Mouse (Mus musculus) testis, adult 2 months (tissue): ENCODE measurements around the gene Myb. TPM values are rescaled to one million over a fixed set of nuclear protein-coding genes. Genes with fewer than 3 reads are reported as not detected.

Experiments used
- H3K27ac ChIP-seq: fragments of 200-500 bp; 2 replicates; pipeline ENCODE4 v1.5.1; 2012; ENCODE audit warnings: low read depth, low read length; ENCODE audit not compliant: control insufficient read depth, insufficient read depth
- H3K27me3 ChIP-seq: fragments of 200-500 bp; 2 replicates; pipeline ENCODE4 v1.6.1; 2012; ENCODE audit warnings: mild to moderate bottlenecking, low read length, moderate library complexity; ENCODE audit not compliant: control insufficient read depth, insufficient read depth
- H3K36me3 ChIP-seq: fragments of 200-500 bp; 2 replicates; pipeline ENCODE4 v1.6.1; 2012; ENCODE audit warnings: mild to moderate bottlenecking, low read length; ENCODE audit not compliant: control insufficient read depth, insufficient read depth
- H3K4me1 ChIP-seq: fragments of 200-500 bp; 2 replicates; pipeline ENCODE4 v1.6.1; 2012; ENCODE audit warnings: low read length; ENCODE audit not compliant: control insufficient read depth, insufficient read depth
- H3K4me3 ChIP-seq: fragments of 200-500 bp; 2 replicates; pipeline ENCODE4 v1.5.1; 2012; ENCODE audit warnings: low read depth, mild to moderate bottlenecking, low read length, moderate library complexity, mixed read lengths; ENCODE audit not compliant: control insufficient read depth
- CTCF ChIP-seq: fragments of 200-500 bp; IDR thresholded peaks from 2 replicates; pipeline ENCODE4 v1.5.1; 2012; ENCODE audit warnings: low read depth, mild to moderate bottlenecking, inconsistent platforms, low read length, moderate library complexity; ENCODE audit not compliant: control insufficient read depth, insufficient read depth, insufficient replicate concordance
- POLR2A ChIP-seq: fragments of 200-500 bp; IDR thresholded peaks from 2 replicates; pipeline ENCODE4 v1.6.1; 2012; ENCODE audit warnings: low read depth, mild to moderate bottlenecking, inconsistent platforms, low read length, moderate library complexity; ENCODE audit not compliant: control insufficient read depth
- polyA plus RNA-seq: library from polyadenylated mRNA; depleted of rRNA; stranded (reverse); fragments of >200 nt; gene quantifications from 2 replicates; pipeline ENCODE4 v1.2.3, GENCODE M21; 2012

The Myb gene
- polyA plus RNA-seq, 1 experiment, result 0.19 TPM

GRCm38 (mm10) chr10:21158918-21159443, 1.8 kb downstream of the Myb start:
- TF ChIP-seq POLR2A (no peak), CTCF (no peak)
- no peak overlapping the region for H3K27ac ChIP-seq
- peak overlapping the region; percentile 33 for H3K4me3 ChIP-seq
- H3K36me3 ChIP-seq, result no peaks in the 10 kb centered on the region
- H3K4me1 ChIP-seq, result peaks cover 20% of the 10 kb centered on the region
- peaks cover 4% of the 10 kb centered on the region; the same call in 1 of the 2 replicates for H3K27me3 ChIP-seq

DNA sequence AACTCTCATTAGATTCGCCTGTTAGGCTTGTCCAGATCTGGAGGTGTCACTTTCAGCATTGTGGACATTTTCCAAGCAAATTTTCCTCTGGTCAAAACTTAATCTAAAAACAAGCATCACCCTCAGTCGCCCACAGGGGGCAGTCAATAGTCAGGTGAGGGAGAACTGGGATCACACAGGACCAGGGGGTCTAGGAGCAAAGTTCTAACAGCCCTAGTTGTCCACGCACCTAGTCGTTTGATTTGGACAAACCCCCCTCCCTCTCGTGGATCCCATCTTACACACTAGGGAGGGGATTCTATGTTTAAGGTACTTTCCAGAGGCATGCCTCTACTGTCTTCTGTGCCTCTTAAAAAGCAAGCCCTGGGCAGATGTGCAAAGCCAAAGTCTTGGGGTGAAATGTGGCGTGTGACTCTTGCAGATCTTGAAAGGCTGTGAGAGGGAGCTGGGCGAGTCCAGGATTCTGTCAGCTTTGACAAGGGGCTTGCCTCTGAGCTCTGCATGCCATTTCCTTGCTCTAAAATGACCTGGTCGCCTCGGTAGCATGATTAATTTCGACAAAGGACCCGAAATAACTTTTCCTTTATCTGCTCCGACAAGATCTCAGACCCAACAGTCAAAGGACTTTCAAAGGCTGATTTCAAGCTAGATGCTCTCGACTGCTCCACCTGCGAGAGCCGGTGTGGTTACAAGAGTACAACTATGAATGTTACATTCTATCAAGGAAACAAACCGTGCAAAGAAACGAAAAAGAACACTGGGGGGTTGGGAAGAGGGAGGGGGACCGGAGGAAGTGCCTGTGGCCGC, 2.5 kb downstream of the Myb start:
- peak; percentile 19; the same call in 1 of the 2 replicates for TF ChIP-seq CTCF
- TF ChIP-seq POLR2A, result no peak
- peaks cover 4% of the 10 kb centered on the region; the same call in 1 of the 2 replicates for H3K27me3 ChIP-seq
- H3K27ac ChIP-seq, result no peak overlapping the region

GRCm38 (mm10) chr10:21156953-21157499, 3.8 kb downstream of the Myb start:
- Histone ChIP-seq H3K4me1 (peaks cover 20% of the 10 kb centered on the region), H3K4me3 (no peak overlapping the region), H3K27ac (no peak overlapping the region), H3K36me3 (no peaks in the 10 kb centered on the region), H3K27me3 (peaks cover 4% of the 10 kb centered on the region; the same call in 1 of the 2 replicates)
- TF ChIP-seq POLR2A (no peak), CTCF (no peak)

More for the DNA sequence above, 2.5 kb downstream of the Myb start:
- H3K4me3 ChIP-seq, result no peak overlapping the region
- peaks cover 20% of the 10 kb centered on the region for H3K4me1 ChIP-seq
- H3K36me3 ChIP-seq, result no peaks in the 10 kb centered on the region

DNA sequence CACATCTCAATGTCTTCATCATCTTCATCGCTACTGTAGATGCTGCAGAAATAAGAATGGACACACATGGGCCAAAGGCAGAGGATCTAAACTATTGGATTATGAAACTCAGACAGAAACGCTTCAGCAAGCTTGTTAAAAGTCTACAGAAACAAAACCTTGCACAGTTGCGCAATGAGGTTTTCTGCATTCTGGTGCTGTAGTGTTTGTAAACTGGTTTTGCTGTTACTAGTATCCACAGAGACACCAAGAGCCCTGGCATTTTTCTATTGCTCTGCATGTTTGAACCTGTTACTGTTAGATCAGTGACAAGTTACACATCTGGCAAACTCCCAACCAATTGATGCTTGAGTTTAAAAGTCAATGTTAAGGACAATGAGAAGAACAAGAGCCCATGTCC, 4.4 kb downstream of the Myb start:
- Histone ChIP-seq H3K4me3 (no peak overlapping the region), H3K4me1 (peaks cover 19% of the 10 kb centered on the region), H3K36me3 (no peaks in the 10 kb centered on the region), H3K27ac (no peak overlapping the region), H3K27me3 (peaks cover 4% of the 10 kb centered on the region; the same call in 1 of the 2 replicates)
- TF ChIP-seq CTCF (no peak), POLR2A (no peak)

GRCm38 (mm10) chr10:21154927-21155326, 5.9 kb downstream of the Myb start:
- no peak overlapping the region for H3K4me3 ChIP-seq
- H3K36me3 ChIP-seq, result no peaks in the 10 kb centered on the region
- no peak for TF ChIP-seq POLR2A
- no peak for TF ChIP-seq CTCF
- peaks cover 10% of the 10 kb centered on the region for H3K4me1 ChIP-seq
- no peak overlapping the region for H3K27ac ChIP-seq
- H3K27me3 ChIP-seq, result no peaks in the 10 kb centered on the region; the same call in 1 of the 2 replicates

- no peak overlapping the region for H3K27ac ChIP-seq
- no peak overlapping the region for H3K4me3 ChIP-seq
- H3K4me1 ChIP-seq, result no peaks in the 10 kb centered on the region
- TF ChIP-seq POLR2A, result no peak
- TF ChIP-seq CTCF, result no peak
- H3K36me3 ChIP-seq, result no peaks in the 10 kb centered on the region
- no peaks in the 10 kb centered on the region; the same call in 1 of the 2 replicates for H3K27me3 ChIP-seq
These were observed 7.4 kb downstream of the Myb start for GRCm38 (mm10) chr10:21153433-21153832.

DNA sequence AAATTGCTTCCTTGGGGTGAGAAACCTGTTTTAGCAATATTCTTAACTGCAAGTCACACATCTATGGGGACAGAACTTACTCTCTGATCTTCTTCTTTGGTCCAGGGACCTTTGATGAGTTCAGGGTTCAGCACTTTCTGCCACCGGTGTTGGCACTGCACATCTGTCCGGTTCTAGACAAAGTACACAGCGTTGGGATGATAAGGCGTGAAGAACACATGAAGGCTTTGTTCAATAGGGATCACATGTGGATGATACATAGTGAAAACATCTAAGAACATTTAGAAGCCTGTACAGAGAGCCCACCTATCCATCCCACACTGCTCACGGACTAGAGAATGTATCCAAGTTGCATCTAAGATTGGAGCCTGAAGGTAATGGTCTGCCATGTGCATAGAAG, 8.0 kb downstream of the Myb start:
- H3K4me1 ChIP-seq, result no peaks in the 10 kb centered on the region
- H3K4me3 ChIP-seq, result no peak overlapping the region
- H3K27me3 ChIP-seq, result no peaks in the 10 kb centered on the region; the same call in 1 of the 2 replicates
- no peak for TF ChIP-seq CTCF
- TF ChIP-seq POLR2A, result no peak
- no peak overlapping the region for H3K27ac ChIP-seq
- H3K36me3 ChIP-seq, result no peaks in the 10 kb centered on the region
